Mouse (Mus musculus) olfactory bulb, adult 2 months (tissue): ENCODE data around the gene Abhd16a. TPM values are rescaled to one million over a fixed set of nuclear protein-coding genes. Genes with fewer than 3 reads are reported as not detected.

ENCODE experiments used
- H3K27ac ChIP-seq: fragments of 200-500 bp; 2 replicates; pipeline ENCODE4 v1.5.1; 2012; ENCODE audit warnings: low read depth, low read length; ENCODE audit not compliant: insufficient read depth
- H3K4me1 ChIP-seq: fragments of 200-500 bp; 2 replicates; pipeline ENCODE4 v1.6.1; 2012; ENCODE audit warnings: low read length; ENCODE audit not compliant: control insufficient read depth, insufficient read depth
- H3K4me3 ChIP-seq: fragments of 200-500 bp; 2 replicates; pipeline ENCODE4 v1.5.1; 2012; ENCODE audit warnings: mild to moderate bottlenecking, low read depth, low read length, moderate library complexity; ENCODE audit not compliant: insufficient read depth
- CTCF ChIP-seq: fragments of 200-500 bp; IDR thresholded peaks from 2 replicates; pipeline ENCODE4 v1.5.1; 2012; ENCODE audit warnings: low read depth, mild to moderate bottlenecking, low read length, moderate library complexity; ENCODE audit not compliant: insufficient read depth
- POLR2A ChIP-seq: fragments of 200-500 bp; IDR thresholded peaks from 2 replicates; pipeline ENCODE4 v1.6.1; 2012; ENCODE audit warnings: mild to moderate bottlenecking, low read depth, low read length, moderate library complexity; ENCODE audit not compliant: insufficient read depth
- WGBS: fragments of 180-500 bp; shearing (Covaris S2); methylation state at CpG from one replicate; pipeline ENCODE4 v1.1.7; 2018; 5-methylcytosine and 5-hydroxymethylcytosine counted together
- polyA plus RNA-seq: library from polyadenylated mRNA; stranded (reverse); fragments of >200 nt; gene quantifications from 2 replicates; pipeline ENCODE4 v1.2.4, GENCODE M21; 2012; ENCODE audit warnings: low replicate concordance; ENCODE audit not compliant: missing spikeins, insufficient read depth, insufficient read length

Gene Abhd16a
- polyA plus RNA-seq, 1 experiment = not detected

DNA sequence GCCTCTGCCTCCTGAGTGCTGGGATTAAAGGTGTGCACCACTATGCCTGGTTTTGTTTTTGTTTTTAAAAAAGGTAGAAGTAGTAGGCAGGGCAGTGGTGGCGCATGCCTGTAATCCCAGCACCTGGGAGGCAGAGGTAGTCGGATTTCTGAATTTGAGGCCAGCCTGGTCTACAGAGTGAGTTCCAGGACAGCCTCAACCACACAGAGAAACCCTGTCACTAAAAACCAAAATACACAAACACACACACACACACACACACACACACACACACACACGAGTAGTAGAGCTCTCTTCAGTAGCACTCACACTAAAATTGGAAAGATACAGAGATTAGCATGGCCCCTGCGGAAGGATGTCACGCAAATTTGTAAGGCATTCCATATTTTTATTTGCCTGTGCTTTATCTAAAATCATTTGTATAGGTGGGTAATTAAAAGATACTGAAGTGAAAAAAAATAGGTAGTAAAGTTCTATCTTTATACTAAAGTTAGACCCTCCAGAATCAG lies 40.1 kb upstream of the Abhd16a start:
- Histone ChIP-seq H3K4me3 (no peak overlapping the region), H3K27ac (no peak overlapping the region), H3K4me1 (peaks cover 33% of the 10 kb centered on the region)
- 84% methylated on average over 5 of the region's 5 CpGs for WGBS
- TF ChIP-seq POLR2A = no peak
- no peak for TF ChIP-seq CTCF

DNA sequence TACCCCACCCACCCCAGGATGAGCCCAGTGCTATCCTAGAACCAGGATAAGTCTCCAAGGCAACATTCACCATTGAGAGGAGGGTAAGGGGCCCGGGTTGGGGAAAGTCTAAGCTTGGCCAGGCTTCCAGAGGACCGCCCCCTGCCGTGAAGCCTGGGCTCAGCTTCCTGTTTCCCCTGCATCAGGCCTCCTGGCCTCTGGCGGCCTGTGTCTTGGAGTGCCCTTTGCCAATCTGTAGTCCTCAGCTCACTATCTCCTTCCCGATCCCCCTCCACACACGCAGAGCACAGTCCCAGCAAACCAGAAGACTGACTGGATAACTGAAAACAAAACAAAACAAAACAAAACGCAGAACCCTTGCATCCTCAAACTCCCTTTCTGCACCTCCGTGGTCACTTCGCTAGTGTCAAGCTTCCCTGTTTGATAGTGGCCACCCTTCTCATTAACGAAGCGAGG lies 39.5 kb upstream of the Abhd16a start, which contains the start of gene Clic1:
Clic1 (plus strand) TSS at position 406 of the 456 bp plus-strand sequence.
- Histone ChIP-seq H3K4me1 (peaks cover 33% of the 10 kb centered on the region), H3K27ac (peak within 1 kb of the TSS; percentile 47; the same call in 1 of the 2 replicates), H3K4me3 (peak within 1 kb of the TSS; percentile 47)
- WGBS = 22% methylated on average over 11 of the region's 11 CpGs
- TF ChIP-seq CTCF (no peak), POLR2A (no peak)

DNA sequence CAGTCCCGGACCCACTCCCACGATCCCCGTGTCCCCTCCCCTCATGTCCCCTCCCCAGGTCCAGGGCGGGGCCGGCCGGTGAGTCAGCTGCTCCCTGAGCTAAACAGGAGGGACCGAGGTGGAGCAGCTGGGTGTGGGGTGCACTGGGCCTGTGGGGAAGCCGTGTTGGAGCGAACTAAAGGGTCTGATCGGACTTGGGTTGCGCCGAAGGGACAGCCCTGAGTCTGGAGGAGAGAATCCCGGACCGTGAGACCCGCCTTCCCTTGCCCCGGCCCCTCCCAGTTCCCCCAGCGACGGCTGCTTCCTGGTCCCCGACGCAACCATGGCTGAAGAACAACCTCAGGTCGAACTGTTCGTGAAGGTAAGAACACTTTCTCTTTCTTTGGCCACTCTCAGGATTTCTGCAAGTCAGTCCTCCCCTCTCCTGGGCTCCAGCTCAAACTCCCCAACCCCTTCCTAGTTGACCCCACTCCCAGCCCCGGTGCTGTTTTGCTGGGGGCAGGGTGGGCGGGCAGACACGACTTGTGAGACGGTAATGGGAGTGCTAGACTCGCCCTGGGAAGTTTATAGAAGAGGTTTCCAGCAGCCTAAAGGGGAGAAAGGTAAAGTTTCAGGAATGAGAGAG lies 38.8 kb upstream of the Abhd16a start:
- TF ChIP-seq CTCF (no peak), POLR2A (no peak)
- Histone ChIP-seq H3K4me1 (peaks cover 33% of the 10 kb centered on the region), H3K4me3 (peak overlapping the region; percentile 47), H3K27ac (peak overlapping the region; percentile 47; the same call in 1 of the 2 replicates)
- WGBS = 12% methylated on average over 27 of the region's 27 CpGs

DNA sequence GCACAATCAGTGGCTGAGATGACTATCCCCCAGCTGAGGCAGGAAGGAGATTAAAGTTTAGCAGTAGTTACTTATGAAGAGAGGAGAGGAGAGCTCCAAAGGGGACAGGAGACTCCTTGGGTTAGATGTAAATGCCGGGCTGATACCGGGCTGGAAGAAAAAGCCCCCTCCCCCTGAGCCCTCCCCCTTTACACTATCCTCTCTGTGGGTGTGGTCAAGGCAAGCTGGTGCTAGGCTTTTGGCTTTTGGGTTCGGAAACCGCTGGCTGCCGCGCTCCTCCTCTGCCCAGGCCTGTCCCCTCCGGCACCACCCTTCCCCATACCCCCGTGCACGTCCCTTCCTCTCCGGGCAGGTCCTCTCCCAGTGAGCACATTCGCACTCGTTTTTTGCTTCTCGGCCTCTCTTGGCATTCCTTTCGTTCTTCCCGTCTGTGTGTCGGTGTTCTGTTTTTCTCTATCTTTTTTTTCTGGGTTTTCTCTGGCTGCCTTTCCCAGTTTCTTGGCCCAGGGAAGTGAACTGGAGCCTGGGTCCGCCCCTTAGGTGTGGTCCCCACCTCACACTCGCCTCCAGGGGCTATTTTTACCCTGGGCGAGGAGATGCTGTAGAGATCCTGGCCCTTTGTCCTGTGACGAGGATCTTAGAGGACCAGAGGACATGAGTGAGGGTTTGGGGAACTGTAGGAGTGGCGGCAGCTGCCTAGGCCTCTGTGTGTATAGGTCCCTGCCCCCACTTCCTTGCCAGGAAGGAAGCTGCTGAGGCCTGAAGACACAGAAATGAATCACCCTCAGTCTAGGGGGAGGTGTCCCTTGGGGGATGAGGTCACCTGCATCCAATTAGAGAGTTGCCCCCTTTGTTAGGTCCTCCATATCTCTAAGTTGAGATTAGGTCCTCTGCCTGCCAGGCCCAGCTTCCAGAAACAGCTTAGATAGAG lies 37.6 kb upstream of the Abhd16a start:
- WGBS = 25% methylated on average over 21 of the region's 21 CpGs
- no peak for TF ChIP-seq POLR2A
- TF ChIP-seq CTCF = no peak
- Histone ChIP-seq H3K4me1 (peaks cover 27% of the 10 kb centered on the region), H3K27ac (peak overlapping the region; percentile 41), H3K4me3 (peak overlapping the region; percentile 47)

DNA sequence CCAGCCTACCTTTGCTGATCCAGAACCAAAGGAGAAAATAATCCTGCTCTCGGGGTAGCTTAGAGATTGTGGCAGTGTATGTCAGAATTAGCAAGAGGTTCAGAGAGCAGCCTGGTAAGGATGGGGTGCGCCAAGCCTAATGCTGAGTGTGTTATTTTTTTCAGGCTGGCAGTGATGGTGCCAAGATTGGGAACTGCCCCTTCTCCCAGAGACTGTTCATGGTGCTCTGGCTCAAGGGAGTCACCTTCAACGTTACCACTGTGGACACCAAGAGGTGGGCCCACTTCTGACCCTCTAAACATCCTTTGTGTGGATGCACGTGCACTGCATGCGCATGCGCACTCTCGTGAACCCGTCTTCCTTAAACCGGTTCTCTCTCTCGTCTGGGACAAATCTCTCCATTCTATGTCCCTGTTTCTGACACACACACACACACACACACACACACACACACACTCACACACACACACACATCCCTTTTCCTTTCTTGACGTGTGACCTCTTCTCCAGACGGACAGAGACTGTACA lies 36.7 kb upstream of the Abhd16a start:
- 0 out of 2 replicates have a peak overlapping the region, but pooled peaks have one; percentile 41 for H3K27ac ChIP-seq
- WGBS = 79% methylated on average over 12 of the region's 12 CpGs
- no peak for TF ChIP-seq POLR2A
- TF ChIP-seq CTCF = no peak
- H3K4me3 ChIP-seq = no peak overlapping the region
- peaks cover 24% of the 10 kb centered on the region for H3K4me1 ChIP-seq

DNA sequence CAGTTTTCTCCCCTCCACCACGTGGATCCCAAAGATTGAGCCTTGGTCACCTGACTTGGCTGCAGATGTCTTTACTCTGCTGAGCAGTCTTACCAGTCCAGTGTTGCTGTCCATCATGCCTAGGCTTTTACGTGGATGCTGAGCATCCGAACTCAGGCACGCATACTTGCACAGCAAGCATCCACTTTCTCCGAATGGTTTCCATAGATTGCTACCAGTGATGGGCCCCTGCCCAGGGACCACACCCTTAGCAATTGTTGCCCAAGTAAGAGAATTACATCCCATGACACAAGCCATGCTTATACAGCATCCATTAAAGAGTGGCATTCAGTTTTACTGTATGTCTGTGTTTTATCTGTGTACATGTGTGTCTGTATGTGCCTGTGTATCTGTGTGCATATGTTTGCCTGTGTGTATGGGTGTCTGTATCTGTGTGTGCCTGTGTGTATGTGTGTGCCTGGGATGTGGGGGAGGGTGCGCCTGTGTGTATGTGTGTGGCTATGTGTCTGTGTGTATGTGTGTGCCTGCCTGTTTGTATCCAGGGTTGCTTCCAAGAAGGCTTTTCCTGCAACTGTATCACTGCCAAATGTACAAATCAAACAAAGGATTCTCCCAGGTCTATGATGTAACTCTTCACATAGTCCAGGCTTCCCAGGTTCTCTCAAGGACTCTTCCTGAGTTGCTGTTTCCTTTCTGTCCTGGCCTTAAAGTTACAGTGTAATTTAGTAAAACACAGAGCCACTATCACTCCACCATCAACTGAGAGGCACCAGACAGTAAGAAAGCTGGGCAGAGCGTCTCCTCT lies 33.2 kb upstream of the Abhd16a start:
- no peak overlapping the region for H3K4me3 ChIP-seq
- TF ChIP-seq POLR2A (no peak), CTCF (no peak)
- no peak overlapping the region for H3K27ac ChIP-seq
- H3K4me1 ChIP-seq = peaks cover 20% of the 10 kb centered on the region
- 94% methylated on average over 7 of the region's 7 CpGs for WGBS

DNA sequence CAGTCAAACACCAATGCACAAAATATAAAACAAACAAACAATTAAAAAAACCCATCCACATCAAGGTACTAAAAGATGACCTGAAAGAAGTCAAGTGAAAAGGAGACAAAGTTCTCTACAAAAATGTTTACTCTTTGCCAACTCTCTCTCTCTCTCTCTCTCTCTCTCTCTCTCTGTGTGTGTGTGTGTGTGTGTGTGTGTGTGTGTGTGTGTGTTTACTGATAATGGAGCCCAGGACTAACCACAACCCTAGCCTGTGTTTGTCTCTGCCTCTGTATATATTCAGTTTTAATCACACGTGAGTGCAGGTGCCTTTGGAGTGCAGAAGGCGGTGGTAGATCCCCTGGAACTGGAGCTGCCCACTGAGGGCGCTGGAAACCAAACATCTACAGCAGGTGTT lies 32.0 kb upstream of the Abhd16a start:
- TF ChIP-seq POLR2A (no peak), CTCF (no peak)
- peaks cover 12% of the 10 kb centered on the region; the same call in 1 of the 2 replicates for H3K4me1 ChIP-seq
- no peak overlapping the region for H3K4me3 ChIP-seq
- 91% methylated on average over 3 of the region's 3 CpGs for WGBS
- H3K27ac ChIP-seq = no peak overlapping the region

DNA sequence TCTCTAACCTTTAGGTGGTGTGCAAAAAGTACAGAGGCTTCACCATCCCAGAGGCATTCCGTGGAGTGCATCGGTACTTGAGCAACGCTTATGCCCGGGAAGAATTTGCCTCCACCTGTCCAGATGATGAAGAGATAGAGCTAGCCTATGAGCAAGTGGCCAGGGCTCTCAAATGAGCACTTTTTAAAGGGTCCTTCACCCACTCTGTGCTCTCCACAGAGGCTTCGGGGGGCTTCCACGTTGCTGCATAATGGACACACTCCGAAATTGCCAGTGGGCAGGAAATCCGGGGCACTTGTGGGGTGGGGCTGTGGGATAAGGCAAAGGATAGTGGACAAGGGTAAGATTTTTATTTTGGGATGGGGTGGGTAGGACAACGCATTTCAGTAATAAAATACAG lies 30.7 kb upstream of the Abhd16a start:
- Histone ChIP-seq H3K4me1 (peaks cover 10% of the 10 kb centered on the region; the same call in 1 of the 2 replicates), H3K4me3 (no peak overlapping the region), H3K27ac (no peak overlapping the region)
- TF ChIP-seq POLR2A = no peak
- no peak for TF ChIP-seq CTCF
- 71% methylated on average over 9 of the region's 9 CpGs for WGBS
